Mouse (Mus musculus) heart, embryonic 11.5 days (tissue): ENCODE data around the gene Lad1. TPM values are rescaled to one million over a fixed set of nuclear protein-coding genes. Genes with fewer than 3 reads are reported as not detected.
A peak's percentile ranks its signal among the peaks of the same experiment; 100 is the strongest.

Source experiments
- ATAC-seq: fragments of 200-750 bp; cut with Nextera tagmentation; replicated peaks from 2 replicates; pipeline ENCODE4 v1.8.0; 2017; ENCODE audit warnings: moderate library complexity; ENCODE audit not compliant: insufficient number of reproducible peaks, low FRiP score, low TSS enrichment
- H3K27ac ChIP-seq: fragments of 300-500 bp; sonication (generic); 2 replicates; pipeline ENCODE4 v1.5.1; 2014; ENCODE audit warnings: mild to moderate bottlenecking, low read depth, low read length
- H3K27me3 ChIP-seq: fragments of 300-500 bp; sonication (generic); 2 replicates; pipeline ENCODE4 v1.6.1; 2014; ENCODE audit warnings: mild to moderate bottlenecking, low read length, mixed read lengths; ENCODE audit not compliant: control insufficient read depth, insufficient read depth
- H3K36me3 ChIP-seq: fragments of 300-500 bp; sonication (generic); 2 replicates; pipeline ENCODE4 v1.6.1; 2014; ENCODE audit warnings: mild to moderate bottlenecking, low read length, moderate library complexity, mixed read lengths; ENCODE audit not compliant: control insufficient read depth, insufficient read depth
- H3K4me1 ChIP-seq: fragments of 300-500 bp; sonication (generic); 2 replicates; pipeline ENCODE4 v1.6.1; 2014; ENCODE audit warnings: low read length; ENCODE audit not compliant: control insufficient read depth, insufficient read depth
- H3K4me2 ChIP-seq: fragments of 300-500 bp; sonication (generic); 2 replicates; pipeline ENCODE4 v1.6.1; 2014; ENCODE audit warnings: mild to moderate bottlenecking, moderate library complexity
- H3K4me3 ChIP-seq: fragments of 300-500 bp; sonication (generic); 2 replicates; pipeline ENCODE4 v1.5.1; 2014; ENCODE audit warnings: low read depth, low read length
- H3K9ac ChIP-seq: fragments of 300-500 bp; sonication (generic); 2 replicates; pipeline ENCODE4 v1.6.1; 2014; ENCODE audit warnings: mild to moderate bottlenecking, low read depth, low read length, moderate library complexity
- H3K9me3 ChIP-seq: fragments of 300-500 bp; sonication (generic); replicated peaks from 2 replicates; pipeline ENCODE4 v1.6.1; 2016; ENCODE audit warnings: low read length; ENCODE audit not compliant: control insufficient read depth
- WGBS: fragments of 180-500 bp; shearing (Covaris S2); extraction: QIAGEN DNeasy Blood & Tissue Kit; methylation state at CpG from one replicate; pipeline ENCODE4 v1.1.7; 2014; ENCODE audit not compliant: insufficient replicate concordance; 5-methylcytosine and 5-hydroxymethylcytosine counted together
- polyA plus RNA-seq: library from polyadenylated mRNA; unstranded; fragments of >200 nt; fragmentation: Nextera tagmentation; extraction: Ambion mirVana; gene quantifications from 2 replicates; pipeline ENCODE4 v1.2.1, GENCODE M21; 2014

The Lad1 gene
- polyA plus RNA-seq, 1 experiment from 2014 or later = 2.3 TPM

GRCm38 (mm10) chr1:135846632-135847031 is 28.2 kb downstream of the Lad1 start:
- Histone ChIP-seq H3K27me3 (no peaks in the 10 kb centered on the region), H3K27ac (0 out of 2 replicates have a peak overlapping the region, but pooled peaks have one; percentile 15), H3K4me1 (peaks cover 60% of the 10 kb centered on the region), H3K4me3 (no peak overlapping the region), H3K9me3 (no peaks in the 10 kb centered on the region), H3K36me3 (peaks cover 5% of the 10 kb centered on the region), H3K9ac (no peak overlapping the region), H3K4me2 (no peak overlapping the region)
- WGBS = 71% methylated on average over 5 of the region's 5 CpGs
- ATAC-seq = no peak

GRCm38 (mm10) chr1:135847139-135847562 is 28.8 kb downstream of the Lad1 start:
- ATAC-seq = no peak

GRCm38 (mm10) chr1:135847611-135848351 is 29.4 kb downstream of the Lad1 start:
- no peak for ATAC-seq
- H3K27me3 ChIP-seq = no peaks in the 10 kb centered on the region
- H3K4me1 ChIP-seq = peaks cover 63% of the 10 kb centered on the region
- 68% methylated on average over 17 of the region's 17 CpGs for WGBS
- H3K9me3 ChIP-seq = no peaks in the 10 kb centered on the region
- no peak overlapping the region for H3K4me2 ChIP-seq
- H3K9ac ChIP-seq = 0 out of 2 replicates have a peak overlapping the region, but pooled peaks have one; percentile 10
- peaks cover 8% of the 10 kb centered on the region for H3K36me3 ChIP-seq
- no peak overlapping the region for H3K27ac ChIP-seq
- H3K4me3 ChIP-seq = no peak overlapping the region

More at GRCm38 (mm10) chr1:135847139-135847562, 28.8 kb downstream of the Lad1 start:
- H3K27me3 ChIP-seq = no peaks in the 10 kb centered on the region
- peaks cover 8% of the 10 kb centered on the region for H3K36me3 ChIP-seq
- no peak overlapping the region for H3K27ac ChIP-seq
- 0 out of 2 replicates have a peak overlapping the region, but pooled peaks have one; percentile 10 for H3K9ac ChIP-seq
- WGBS = 29% methylated on average over 6 of the region's 6 CpGs
- H3K4me2 ChIP-seq = no peak overlapping the region
- peaks cover 62% of the 10 kb centered on the region for H3K4me1 ChIP-seq
- no peaks in the 10 kb centered on the region for H3K9me3 ChIP-seq
- no peak overlapping the region for H3K4me3 ChIP-seq

GRCm38 (mm10) chr1:135850722-135851512 is 32.5 kb downstream of the Lad1 start:
- Histone ChIP-seq H3K4me2 (no peak overlapping the region), H3K9me3 (no peaks in the 10 kb centered on the region), H3K4me3 (no peak overlapping the region), H3K27me3 (no peaks in the 10 kb centered on the region), H3K27ac (peak overlapping the region; percentile 7), H3K9ac (no peak overlapping the region), H3K36me3 (peaks cover 8% of the 10 kb centered on the region), H3K4me1 (peaks cover 41% of the 10 kb centered on the region)
- 61% methylated on average over 12 of the region's 12 CpGs for WGBS
- ATAC-seq = no peak

GRCm38 (mm10) chr1:135852044-135852756 is 33.8 kb downstream of the Lad1 start:
- Histone ChIP-seq H3K4me1 (peaks cover 35% of the 10 kb centered on the region), H3K4me2 (no peak overlapping the region), H3K27me3 (no peaks in the 10 kb centered on the region), H3K4me3 (no peak overlapping the region), H3K36me3 (peaks cover 8% of the 10 kb centered on the region), H3K9me3 (no peaks in the 10 kb centered on the region), H3K27ac (peak overlapping the region; percentile 29), H3K9ac (no peak overlapping the region)
- WGBS = 55% methylated on average over 13 of the region's 13 CpGs
- ATAC-seq = no peak

- no peaks in the 10 kb centered on the region for H3K9me3 ChIP-seq
- H3K36me3 ChIP-seq = peaks cover 8% of the 10 kb centered on the region
- H3K4me1 ChIP-seq = peaks cover 27% of the 10 kb centered on the region
- 81% methylated on average over 4 of the region's 4 CpGs for WGBS
- no peaks in the 10 kb centered on the region for H3K27me3 ChIP-seq
- no peak overlapping the region for H3K4me2 ChIP-seq
- H3K27ac ChIP-seq = peak overlapping the region; percentile 29; the same call in 1 of the 2 replicates
- H3K9ac ChIP-seq = no peak overlapping the region
- no peak overlapping the region for H3K4me3 ChIP-seq
- ATAC-seq = no peak
These were observed 34.8 kb downstream of the Lad1 start for GRCm38 (mm10) chr1:135853200-135853599.

GRCm38 (mm10) chr1:135854591-135855343 is 36.4 kb downstream of the Lad1 start:
- peaks cover 24% of the 10 kb centered on the region for H3K4me1 ChIP-seq
- peaks cover 8% of the 10 kb centered on the region for H3K36me3 ChIP-seq
- no peaks in the 10 kb centered on the region for H3K9me3 ChIP-seq
- no peak overlapping the region for H3K27ac ChIP-seq
- no peak overlapping the region for H3K4me3 ChIP-seq
- H3K4me2 ChIP-seq = no peak overlapping the region
- H3K27me3 ChIP-seq = no peaks in the 10 kb centered on the region
- ATAC-seq = no peak
- WGBS = 68% methylated on average over 6 of the region's 6 CpGs
- no peak overlapping the region for H3K9ac ChIP-seq

GRCm38 (mm10) chr1:135855344-135855687 is 36.9 kb downstream of the Lad1 start:
- no peak for ATAC-seq
- Histone ChIP-seq H3K9ac (no peak overlapping the region), H3K27me3 (no peaks in the 10 kb centered on the region), H3K4me2 (no peak overlapping the region), H3K4me1 (peaks cover 21% of the 10 kb centered on the region), H3K36me3 (peaks cover 5% of the 10 kb centered on the region), H3K9me3 (no peaks in the 10 kb centered on the region), H3K4me3 (no peak overlapping the region), H3K27ac (no peak overlapping the region)
- 91% methylated on average over 1 of the region's 1 CpGs for WGBS
